Mouse (Mus musculus): ENCODE data around the gene Coq10b.
"Not testable (repeated sequence)": the region's sequence is repeated elsewhere in the genome, so short reads cannot be mapped to it uniquely, and the experiment has no call there.

Gene Coq10b

GRCm38 (mm10) chr1:55058383-55058782 is 5.8 kb downstream of the Coq10b start:
- DNase-seq (ENCODE audit: low read depth): peak; percentile 80

DNA sequence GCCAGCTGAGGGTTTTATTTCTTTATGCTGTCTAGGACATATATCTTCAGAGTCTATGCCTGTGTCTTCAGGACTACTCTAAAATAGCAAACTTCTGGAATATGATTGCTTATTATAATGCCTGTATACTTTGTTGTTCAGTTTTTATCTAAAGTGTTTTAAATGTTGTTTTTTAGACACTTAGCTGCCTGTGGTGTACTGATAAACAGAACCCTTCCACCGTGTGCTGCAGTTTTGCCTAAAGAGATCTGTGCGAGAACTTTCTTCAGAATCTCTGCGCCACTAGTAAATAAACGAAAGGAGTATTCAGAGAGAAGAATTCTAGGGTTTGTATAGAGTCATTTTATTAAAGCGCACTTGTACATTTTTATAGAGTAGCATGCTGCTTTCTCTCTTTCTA is 8.5 kb downstream of the Coq10b start:
- no peak for DNase-seq (ENCODE audit: low read depth)

GRCm38 (mm10) chr1:55061772-55062171 is 9.2 kb downstream of the Coq10b start:
- DNase-seq (ENCODE audit: low read depth): no peak

- not testable (repeated sequence) for DNase-seq (ENCODE audit: low read depth)
These were observed 19.8 kb downstream of the Coq10b start for GRCm38 (mm10) chr1:55072328-55072727.

DNA sequence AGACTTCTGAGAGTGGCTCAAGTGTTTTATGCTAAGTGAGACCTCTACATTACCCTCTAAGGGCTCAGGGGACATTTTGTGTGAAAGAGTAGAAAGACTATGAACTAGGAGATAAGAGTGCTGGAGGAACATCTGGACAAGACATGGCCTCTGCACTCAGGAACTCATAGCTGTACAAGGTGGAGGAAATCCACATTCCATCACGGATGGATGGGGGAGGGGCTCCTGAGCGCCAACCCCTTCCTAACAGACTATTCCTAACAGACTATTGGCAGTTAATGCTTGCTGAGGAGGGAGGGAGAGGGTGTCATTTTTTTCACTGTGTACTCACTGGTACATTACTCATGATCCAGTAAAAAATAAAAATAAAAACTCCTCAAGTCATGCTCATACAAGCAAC is 22.2 kb downstream of the Coq10b start:
- no peak for DNase-seq (ENCODE audit: low read depth)

DNA sequence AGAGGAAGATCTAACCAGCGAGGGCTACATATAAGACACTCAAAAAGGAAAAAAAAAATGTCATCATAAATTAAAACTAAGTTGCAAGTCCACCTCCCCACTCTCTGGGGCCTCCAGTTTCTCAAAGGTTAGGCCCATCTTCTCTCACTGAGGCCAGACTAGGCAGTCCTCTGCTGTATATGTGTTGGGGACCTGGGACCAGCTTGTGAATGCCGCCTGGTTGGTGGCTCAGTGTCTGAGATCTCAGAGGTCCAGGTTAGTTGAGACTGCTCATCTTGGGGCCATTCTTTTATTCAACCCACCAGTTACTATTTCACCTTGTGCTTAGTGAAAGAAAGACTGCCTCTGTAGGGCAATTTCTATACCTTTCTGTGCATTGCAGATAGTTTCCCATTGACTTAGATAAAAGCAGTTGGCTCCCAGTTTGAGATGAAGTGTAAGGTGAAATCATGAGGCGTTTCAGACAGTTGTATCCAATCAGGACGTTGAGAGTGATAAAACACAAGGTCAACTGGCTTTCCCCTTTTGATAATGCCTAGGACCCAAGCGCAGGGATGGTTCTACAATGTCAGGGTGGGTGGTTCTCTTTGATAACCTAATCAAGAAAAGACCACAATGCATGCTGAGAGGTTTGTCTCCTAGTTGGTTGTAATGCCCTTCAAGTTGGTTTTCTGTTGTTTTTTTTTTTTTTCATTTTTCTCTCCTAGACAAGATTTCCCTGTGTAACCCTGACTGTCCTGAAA is 23.3 kb downstream of the Coq10b start:
- DNase-seq (ENCODE audit: low read depth): no peak

GRCm38 (mm10) chr1:55076395-55076743 is 23.8 kb downstream of the Coq10b start:
- no peak for DNase-seq (ENCODE audit: low read depth)

DNA sequence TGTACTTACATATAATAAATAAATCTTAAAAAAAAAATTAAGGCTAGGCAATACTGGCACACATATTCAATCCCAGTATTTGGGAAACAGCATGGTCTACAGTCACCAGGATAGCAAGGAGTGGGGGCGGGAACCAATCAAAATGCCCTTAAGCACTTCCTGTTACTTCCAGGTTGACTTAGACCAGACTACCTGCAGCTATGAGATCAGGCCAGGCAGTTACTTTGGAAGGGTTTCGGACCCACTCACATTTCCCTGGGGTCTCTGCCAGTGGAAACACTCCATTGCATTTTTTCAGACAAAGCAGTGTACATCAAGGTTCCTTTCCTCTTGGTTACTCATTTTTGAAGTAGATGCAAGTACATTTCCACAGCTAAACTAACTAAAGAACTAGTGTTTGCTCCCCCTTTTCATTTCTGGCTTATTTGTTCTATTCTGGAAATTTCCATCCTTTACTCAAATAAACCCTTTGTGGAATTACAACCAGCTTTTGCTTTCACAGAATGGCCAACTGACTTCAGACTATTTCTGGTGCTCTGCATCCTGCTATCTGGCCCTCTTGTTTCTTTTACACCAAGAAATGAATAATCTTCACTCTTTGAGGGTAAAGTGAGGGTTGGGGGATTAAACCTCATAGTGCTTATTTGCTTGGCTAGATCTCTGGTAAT is 24.4 kb downstream of the Coq10b start:
- DNase-seq (ENCODE audit: low read depth): peak; percentile 26

DNA sequence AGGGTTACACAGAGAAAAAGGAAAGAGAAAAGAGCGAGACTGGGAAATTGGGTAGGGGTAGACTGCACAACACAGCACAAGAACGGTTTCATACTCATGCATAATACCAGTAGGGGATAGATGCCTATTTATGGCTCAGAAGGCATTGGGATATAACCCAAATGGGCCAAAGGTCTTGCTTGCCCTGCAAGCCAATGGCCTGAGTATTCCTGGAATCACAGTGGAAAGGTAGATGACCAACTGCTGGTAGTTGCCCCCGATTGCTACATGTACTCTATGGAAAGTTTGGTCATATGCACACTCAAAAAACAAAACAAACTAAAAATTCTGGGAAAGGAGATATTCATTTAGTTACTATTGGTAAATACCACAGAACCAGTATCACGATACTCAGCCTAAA is 27.1 kb downstream of the Coq10b start:
- DNase-seq (ENCODE audit: low read depth): no peak

DNA sequence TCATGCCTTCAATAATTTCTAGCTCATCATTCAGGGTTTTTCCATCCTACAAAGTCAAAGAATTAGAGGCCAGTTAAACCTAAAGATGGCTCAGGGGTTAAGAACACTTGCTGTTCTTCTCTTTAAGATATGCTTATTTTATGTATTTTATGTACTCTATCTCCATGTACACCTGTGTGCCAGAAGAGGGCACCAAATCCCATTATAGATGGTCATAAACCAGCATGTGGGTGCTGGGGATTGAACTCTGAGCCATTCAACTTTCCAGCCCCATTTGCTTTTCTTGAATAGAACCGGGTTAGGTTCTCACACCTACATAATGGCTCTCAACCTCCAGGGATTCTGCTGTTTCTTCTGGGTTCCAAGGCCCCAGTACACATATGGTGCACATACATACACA is 29.5 kb downstream of the Coq10b start:
- peak; percentile 66 for DNase-seq (ENCODE audit: low read depth)

DNA sequence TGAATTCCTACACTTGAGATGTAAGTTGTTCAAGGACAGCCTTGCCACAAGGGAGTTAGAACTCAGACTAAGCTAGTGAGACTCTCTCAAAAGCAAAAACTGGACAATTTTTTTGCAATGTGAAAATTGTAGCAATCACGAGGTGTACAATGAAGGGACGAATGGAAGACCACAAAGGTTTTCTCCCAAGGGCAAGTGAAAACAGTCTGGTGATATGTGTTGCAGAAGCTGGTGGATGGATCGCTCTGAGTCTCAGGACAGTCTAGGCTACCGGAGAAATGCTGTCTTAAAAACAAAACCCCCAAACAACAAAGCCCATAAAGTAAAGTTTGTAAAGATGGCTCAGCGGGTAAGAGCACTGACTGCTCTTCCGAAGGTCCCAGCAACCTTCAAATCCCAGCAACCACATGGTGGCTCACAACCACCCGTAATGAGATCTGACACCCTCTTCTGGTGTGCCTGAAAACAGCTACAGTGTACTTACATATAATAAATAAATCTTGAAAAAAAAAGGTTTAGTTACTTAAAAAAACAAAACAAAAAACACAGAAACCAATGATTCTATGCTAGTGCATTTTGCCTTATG is 33.3 kb downstream of the Coq10b start:
- DNase-seq (ENCODE audit: low read depth): peak; percentile 27

DNA sequence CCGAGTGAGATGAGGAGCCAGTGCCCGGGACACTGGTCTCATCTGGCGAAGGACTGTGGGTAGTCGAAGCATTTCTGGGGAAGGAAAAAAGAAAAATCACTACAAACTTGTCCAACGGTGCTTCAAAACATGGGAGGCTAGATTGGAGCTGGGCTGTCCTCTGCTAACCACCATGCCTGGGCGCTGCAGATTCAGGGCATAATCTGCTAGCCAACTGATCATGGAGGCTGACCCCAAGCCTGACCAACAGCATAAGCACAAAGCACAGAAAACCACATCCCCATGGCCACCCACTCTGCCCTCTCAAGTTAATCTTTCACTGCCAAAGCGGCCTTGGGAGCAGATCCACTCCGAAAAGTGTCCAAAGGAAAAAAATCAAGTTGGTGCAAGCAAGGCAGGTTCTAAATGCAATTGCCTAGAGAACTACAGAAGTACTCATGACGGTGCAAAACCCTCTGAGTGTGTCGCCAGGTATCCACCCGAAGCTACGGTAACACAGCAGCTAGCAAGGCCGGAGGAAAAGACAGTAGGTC is 34.4 kb downstream of the Coq10b start:
- peak; percentile 64 for DNase-seq (ENCODE audit: low read depth)

- DNase-seq (ENCODE audit: low read depth): peak; percentile 65
These were observed 34.9 kb downstream of the Coq10b start for GRCm38 (mm10) chr1:55087401-55087904.

GRCm38 (mm10) chr1:55087932-55088610 is 35.5 kb downstream of the Coq10b start, which contains the start of the genes Hspe1 and Hspd1:
Gene Hspe1 (plus strand): TSS chr1:55088132.
Gene Hspd1 (minus strand): TSS chr1:55088243.
- DNase-seq (ENCODE audit: low read depth): peak; percentile 98

GRCm38 (mm10) chr1:55088611-55089497 is 36.3 kb downstream of the Coq10b start:
- DNase-seq (ENCODE audit: low read depth): no peak

GRCm38 (mm10) chr1:55089498-55090064 is 37.0 kb downstream of the Coq10b start:
- DNase-seq (ENCODE audit: low read depth): no peak

GRCm38 (mm10) chr1:55092056-55092455 is 39.5 kb downstream of the Coq10b start:
- DNase-seq (ENCODE audit: low read depth): no peak

DNA sequence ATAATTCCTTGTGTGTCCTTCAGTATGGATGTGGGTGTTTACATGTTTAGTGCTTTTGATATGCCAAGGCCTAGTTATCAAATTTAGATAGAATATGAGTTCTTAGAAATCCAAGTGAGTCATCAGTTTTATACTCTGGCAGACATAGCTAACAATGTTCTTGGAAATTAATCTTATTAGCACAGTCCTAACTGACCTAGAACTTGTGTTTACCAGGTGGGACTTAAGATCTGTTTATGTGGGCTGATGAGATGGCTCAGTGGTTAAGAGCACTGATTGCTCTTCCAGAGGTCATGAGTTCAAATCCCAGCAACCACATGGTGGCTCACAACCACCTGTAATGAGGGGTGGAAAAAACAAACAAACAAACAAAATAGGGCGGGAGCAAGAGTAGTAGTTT is 39.9 kb downstream of the Coq10b start:
- DNase-seq (ENCODE audit: low read depth): no peak

DNA sequence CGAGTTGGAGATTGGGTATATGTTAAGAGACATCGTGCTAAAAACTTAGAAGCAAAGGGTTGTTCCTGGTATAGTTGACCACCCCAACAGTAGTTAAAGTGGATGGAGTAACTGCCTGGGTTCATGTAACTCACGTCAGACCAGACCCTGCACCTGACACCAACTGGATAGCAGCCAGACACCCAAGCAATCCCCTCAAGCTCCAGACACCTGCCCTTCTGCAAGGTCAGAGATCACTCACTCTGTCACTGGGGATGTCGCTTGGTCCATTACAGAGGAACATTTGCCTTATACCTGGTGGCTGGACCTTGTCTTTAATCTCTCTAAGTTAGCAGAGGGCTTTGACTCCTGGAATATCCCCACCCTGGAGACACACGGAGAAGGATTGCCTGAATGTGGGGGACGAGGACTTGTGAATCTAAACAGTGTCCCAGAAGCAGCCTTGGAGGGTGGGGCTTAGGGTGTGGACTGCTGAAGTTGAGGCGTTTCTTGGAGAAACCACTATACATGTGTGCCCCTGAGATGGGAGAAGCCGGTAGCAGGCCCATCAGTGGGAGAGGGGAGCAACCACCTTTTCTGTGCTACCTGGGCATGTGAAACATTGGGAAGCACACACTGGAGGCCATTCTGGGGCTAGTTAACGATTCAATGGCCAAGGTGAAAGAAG is 54.5 kb downstream of the Coq10b start:
- DNase-seq (ENCODE audit: low read depth): no peak

DNA sequence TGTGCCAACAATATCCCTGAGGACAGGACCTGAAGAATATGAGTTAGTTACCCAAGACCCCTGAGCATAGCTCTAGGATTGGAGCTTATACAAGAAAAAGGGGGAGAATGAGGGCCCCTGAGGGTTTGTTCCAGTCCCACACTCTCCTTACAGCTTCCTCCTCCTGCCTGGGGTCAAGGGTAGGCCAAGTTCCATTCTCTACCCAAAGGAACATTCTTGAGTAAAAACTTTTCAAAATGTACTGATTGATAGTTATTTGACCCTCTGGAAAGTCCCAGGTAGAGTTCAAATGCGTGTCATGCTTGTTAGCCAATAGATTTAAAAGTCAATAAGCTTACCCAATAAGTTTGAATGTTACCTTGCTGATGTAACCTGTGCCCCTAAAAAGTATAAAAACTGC is 55.1 kb downstream of the Coq10b start:
- DNase-seq (ENCODE audit: low read depth): no peak
